Mouse (Mus musculus): ENCODE measurements around the gene Tbc1d2b. TPM values are rescaled to one million over a fixed set of nuclear protein-coding genes. Genes with fewer than 3 reads are reported as not detected.

The Tbc1d2b gene
- polyA plus RNA-seq (2016; fragmentation: Nextera tagmentation; extraction: Ambion mirVana), result 7.8 and 8.0 TPM in 2 replicates

- Histone ChIP-seq H3K27me3 (ENCODE audit: poor library complexity, severe bottlenecking) (peaks cover 13% of the 10 kb centered on the region), H3K4me3 (peak within 1 kb of the TSS; percentile 84), H3K9me3 (no peaks in the 10 kb centered on the region), H3K36me3 (replicated peaks) (no peaks in the 10 kb centered on the region; the same call in 1 of the 2 replicates), H3K27ac (peak within 1 kb of the TSS; percentile 89), H3K4me1 (peaks cover 21% of the 10 kb centered on the region)
- under 1% methylated on average over 74 of the region's 74 CpGs for whole genome bisulfite sequencing
- DNase-seq (ENCODE audit: extremely low spot score, low spot score), result peak; percentile 61
Observed at GRCm38 (mm10) chr9:90270193-90270943, at the start of gene Tbc1d2b. TSS of gene Tbc1d2b (minus strand) at chr9:90270804.

DNA sequence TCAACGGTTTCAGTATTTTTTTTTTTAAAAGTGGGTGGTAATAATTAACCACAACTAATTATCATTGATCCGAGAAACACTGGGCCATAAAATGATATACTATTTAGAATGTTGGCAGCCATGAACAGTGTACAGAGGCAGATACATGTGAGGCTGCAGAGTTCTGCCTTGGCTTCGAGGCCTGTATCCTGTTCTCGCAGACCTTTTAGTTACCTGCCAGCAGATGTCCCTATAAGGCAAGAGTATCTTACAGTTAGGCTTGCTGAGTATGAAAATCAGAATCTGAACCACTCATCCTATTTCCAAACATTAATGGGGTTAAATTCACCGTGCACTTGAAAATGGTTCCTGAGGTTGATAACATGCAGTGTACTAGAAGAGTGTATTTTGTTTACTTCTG is 45.7 kb upstream of the Tbc1d2b start:
- no peak for DNase-seq (ENCODE audit: extremely low spot score, low spot score)
- Histone ChIP-seq H3K4me1 (no peaks in the 10 kb centered on the region), H3K4me3 (no peak overlapping the region), H3K9me3 (no peaks in the 10 kb centered on the region), H3K36me3 (replicated peaks) (no peaks in the 10 kb centered on the region), H3K27ac (no peak overlapping the region), H3K27me3 (ENCODE audit: poor library complexity, severe bottlenecking) (no peaks in the 10 kb centered on the region)
- 78% methylated on average over 5 of the region's 5 CpGs for WGBS

GRCm38 (mm10) chr9:90315662-90316061 is 45.1 kb upstream of the Tbc1d2b start:
- Histone ChIP-seq H3K4me3 (no peak overlapping the region), H3K36me3 (replicated peaks) (no peaks in the 10 kb centered on the region), H3K4me1 (no peaks in the 10 kb centered on the region), H3K27me3 (ENCODE audit: poor library complexity, severe bottlenecking) (no peaks in the 10 kb centered on the region), H3K9me3 (no peaks in the 10 kb centered on the region), H3K27ac (no peak overlapping the region)
- WGBS, result 90% methylated on average over 11 of the region's 11 CpGs
- DNase-seq (ENCODE audit: extremely low spot score, low spot score), result no peak

- H3K27ac ChIP-seq, result no peak overlapping the region
- DNase-seq (ENCODE audit: extremely low spot score, low spot score), result no peak
- H3K36me3 ChIP-seq (replicated peaks), result no peaks in the 10 kb centered on the region
- H3K4me1 ChIP-seq, result no peaks in the 10 kb centered on the region
- H3K27me3 ChIP-seq (ENCODE audit: poor library complexity, severe bottlenecking), result no peaks in the 10 kb centered on the region
- 96% methylated on average over 2 of the region's 2 CpGs for WGBS
- no peaks in the 10 kb centered on the region for H3K9me3 ChIP-seq
- no peak overlapping the region for H3K4me3 ChIP-seq
Observed at GRCm38 (mm10) chr9:90304254-90304653, 33.6 kb upstream of the Tbc1d2b start.

DNA sequence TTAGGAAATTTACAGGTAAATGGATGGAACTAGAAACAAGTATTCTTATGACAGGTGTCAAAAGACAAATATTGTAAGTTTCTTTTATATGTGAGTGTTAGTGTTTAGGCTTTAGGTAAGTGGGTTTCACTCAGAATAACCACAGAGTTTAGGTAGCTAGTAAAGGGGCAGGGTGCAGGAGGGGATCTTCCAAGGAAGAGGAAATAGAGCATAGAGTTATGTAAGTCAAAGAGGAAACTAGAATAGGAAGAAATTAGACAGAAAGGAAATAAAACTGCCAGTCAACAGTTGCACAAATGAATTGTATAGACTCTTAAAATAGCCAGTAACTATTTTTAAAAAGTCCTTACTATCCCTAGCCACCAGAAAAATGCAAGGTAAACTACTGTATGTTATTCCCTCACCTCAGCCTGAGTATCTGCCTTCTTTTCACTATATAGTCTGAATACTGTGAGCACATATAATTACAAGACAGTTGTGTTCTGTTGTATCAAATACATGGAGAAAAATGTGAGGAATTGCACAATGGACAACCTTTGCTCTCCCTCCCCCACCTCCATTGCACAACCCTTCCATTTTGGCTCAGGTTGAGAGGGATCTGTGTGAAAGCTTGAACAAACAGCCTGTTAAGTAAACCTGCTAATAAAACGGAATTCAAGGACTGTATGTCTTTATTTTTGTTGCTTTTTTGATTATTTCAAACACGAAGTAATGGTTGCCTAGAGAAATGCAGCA is 32.7 kb upstream of the Tbc1d2b start:
- Histone ChIP-seq H3K36me3 (replicated peaks) (no peaks in the 10 kb centered on the region), H3K9me3 (no peaks in the 10 kb centered on the region), H3K27me3 (ENCODE audit: poor library complexity, severe bottlenecking) (no peaks in the 10 kb centered on the region), H3K4me1 (no peaks in the 10 kb centered on the region), H3K27ac (no peak overlapping the region), H3K4me3 (no peak overlapping the region)
- WGBS, result 89% methylated on average over 2 of the region's 2 CpGs
- DNase-seq (ENCODE audit: extremely low spot score, low spot score), result no peak

GRCm38 (mm10) chr9:90302670-90303069 is 32.1 kb upstream of the Tbc1d2b start:
- no peak for DNase-seq (ENCODE audit: extremely low spot score, low spot score)
- H3K4me1 ChIP-seq, result no peaks in the 10 kb centered on the region
- no peaks in the 10 kb centered on the region for H3K27me3 ChIP-seq (ENCODE audit: poor library complexity, severe bottlenecking)

DNA sequence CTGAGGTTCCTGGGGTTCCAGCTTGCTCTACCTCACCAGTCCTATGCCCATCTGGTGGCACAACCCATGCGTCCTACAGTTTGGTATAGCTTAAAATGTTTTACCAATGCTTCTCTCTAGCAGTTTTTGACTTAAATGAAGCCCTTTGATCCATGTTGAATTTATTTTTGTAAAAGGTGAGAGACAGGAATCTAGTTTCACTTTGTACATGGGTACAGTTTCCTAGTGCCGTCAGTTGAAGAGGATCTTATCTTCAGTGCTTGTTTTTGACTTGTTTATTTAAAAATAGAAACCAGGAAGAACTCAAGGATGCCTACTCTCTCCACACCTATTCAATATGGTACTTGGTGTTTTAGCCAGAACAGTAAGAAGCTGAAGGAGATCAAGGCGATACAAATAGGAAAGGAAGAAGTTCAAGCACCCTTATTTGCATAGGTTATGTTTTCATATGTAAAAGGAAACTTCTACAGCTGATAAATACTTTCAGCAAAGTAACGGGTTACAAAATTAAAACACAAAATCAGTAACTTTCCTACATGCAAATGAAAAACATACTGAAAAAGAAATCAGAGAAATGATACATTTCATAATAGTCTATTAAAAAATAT is 30.6 kb upstream of the Tbc1d2b start:
- Histone ChIP-seq H3K9me3 (no peaks in the 10 kb centered on the region), H3K27me3 (ENCODE audit: poor library complexity, severe bottlenecking) (no peaks in the 10 kb centered on the region), H3K27ac (no peak overlapping the region), H3K4me3 (no peak overlapping the region), H3K4me1 (no peaks in the 10 kb centered on the region), H3K36me3 (replicated peaks) (no peaks in the 10 kb centered on the region)
- 85% methylated on average over 4 of the region's 4 CpGs for WGBS
- DNase-seq (ENCODE audit: extremely low spot score, low spot score), result no peak

More at GRCm38 (mm10) chr9:90302670-90303069, 32.1 kb upstream of the Tbc1d2b start:
- H3K27ac ChIP-seq, result no peak overlapping the region
- H3K36me3 ChIP-seq (replicated peaks), result no peaks in the 10 kb centered on the region
- WGBS, result 81% methylated on average over 4 of the region's 4 CpGs
- no peak overlapping the region for H3K4me3 ChIP-seq
- H3K9me3 ChIP-seq, result no peaks in the 10 kb centered on the region

DNA sequence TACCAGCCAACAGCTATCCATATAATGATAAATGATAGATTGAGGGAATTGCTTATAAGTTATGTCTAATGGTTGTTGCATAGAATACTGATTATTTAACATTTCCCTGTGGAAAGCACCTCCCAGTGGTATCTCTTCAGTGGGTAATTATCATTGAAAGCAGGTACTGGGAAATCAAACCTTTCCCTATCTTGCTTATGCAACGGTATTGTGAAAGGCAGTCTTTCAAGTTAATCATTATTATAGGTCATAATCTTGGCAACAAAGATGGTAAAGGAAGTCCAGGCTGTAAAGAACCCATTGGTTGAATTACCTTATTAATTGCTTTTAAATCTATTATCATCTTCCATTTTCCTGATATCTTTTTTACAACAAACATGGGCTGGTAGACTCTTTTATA is 27.0 kb upstream of the Tbc1d2b start:
- Histone ChIP-seq H3K9me3 (no peaks in the 10 kb centered on the region), H3K27ac (no peak overlapping the region), H3K4me1 (no peaks in the 10 kb centered on the region), H3K27me3 (ENCODE audit: poor library complexity, severe bottlenecking) (no peaks in the 10 kb centered on the region), H3K4me3 (no peak overlapping the region), H3K36me3 (replicated peaks) (no peaks in the 10 kb centered on the region)
- no peak for DNase-seq (ENCODE audit: extremely low spot score, low spot score)
- 91% methylated on average over 1 of the region's 1 CpGs for WGBS

- H3K4me1 ChIP-seq, result no peaks in the 10 kb centered on the region
- H3K27ac ChIP-seq, result no peak overlapping the region
- no peaks in the 10 kb centered on the region for H3K9me3 ChIP-seq
- WGBS, result 75% methylated on average over 3 of the region's 3 CpGs
- DNase-seq (ENCODE audit: extremely low spot score, low spot score), result no peak
- no peak overlapping the region for H3K4me3 ChIP-seq
- H3K36me3 ChIP-seq (replicated peaks), result no peaks in the 10 kb centered on the region
- no peaks in the 10 kb centered on the region for H3K27me3 ChIP-seq (ENCODE audit: poor library complexity, severe bottlenecking)
Observed at GRCm38 (mm10) chr9:90293641-90294398, 23.2 kb upstream of the Tbc1d2b start.

GRCm38 (mm10) chr9:90278397-90278796 is 7.8 kb upstream of the Tbc1d2b start:
- H3K36me3 ChIP-seq (replicated peaks), result no peaks in the 10 kb centered on the region
- no peaks in the 10 kb centered on the region for H3K9me3 ChIP-seq
- no peaks in the 10 kb centered on the region for H3K27me3 ChIP-seq (ENCODE audit: poor library complexity, severe bottlenecking)
- H3K27ac ChIP-seq, result no peak overlapping the region
- H3K4me1 ChIP-seq, result no peaks in the 10 kb centered on the region
- no peak for DNase-seq (ENCODE audit: extremely low spot score, low spot score)
- WGBS, result 95% methylated on average over 3 of the region's 3 CpGs
- no peak overlapping the region for H3K4me3 ChIP-seq

DNA sequence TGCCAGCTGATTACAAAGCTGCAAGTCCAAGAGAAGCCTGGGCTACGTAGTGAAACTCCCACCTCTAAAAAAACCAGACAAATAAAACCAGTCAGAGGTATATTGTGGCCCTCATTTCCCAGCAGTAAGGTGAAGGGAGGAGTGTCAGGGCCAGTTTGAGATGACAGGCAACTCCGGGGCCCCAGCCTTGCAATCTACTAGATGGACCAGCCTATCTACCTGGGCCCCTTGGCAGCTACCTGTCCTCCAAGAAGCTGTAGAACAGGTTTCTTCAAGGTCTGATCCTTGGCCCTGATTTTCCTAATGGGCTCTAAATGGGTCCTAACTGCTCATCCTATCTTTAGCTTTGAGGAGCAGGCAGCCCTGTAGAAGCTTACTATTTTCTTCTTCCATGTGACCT is 7.3 kb upstream of the Tbc1d2b start:
- H3K36me3 ChIP-seq (replicated peaks), result no peaks in the 10 kb centered on the region

DNA sequence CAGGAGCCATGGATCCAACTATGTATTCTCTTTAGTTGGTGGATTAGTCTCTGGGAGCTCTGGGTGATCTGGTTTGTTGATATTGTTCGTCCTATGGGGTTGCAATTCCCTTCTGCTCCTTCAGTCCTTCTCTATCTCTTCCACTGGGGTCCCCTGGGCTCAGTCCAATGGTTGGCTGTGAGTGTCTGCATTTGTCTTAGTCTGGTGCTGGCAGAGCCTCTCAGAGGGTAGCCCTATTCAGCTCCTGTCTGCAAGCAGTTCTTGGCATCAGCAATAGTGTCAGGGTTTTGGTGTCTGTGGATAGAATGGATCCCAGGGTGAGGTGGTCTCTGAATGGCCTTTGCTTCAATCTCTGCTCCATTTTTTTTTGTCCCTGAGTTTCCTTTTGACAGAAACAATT is 6.2 kb upstream of the Tbc1d2b start:
- H3K4me3 ChIP-seq, result no peak overlapping the region
- 80% methylated on average over 1 of the region's 1 CpGs for WGBS
- H3K27me3 ChIP-seq (ENCODE audit: poor library complexity, severe bottlenecking), result peaks cover 7% of the 10 kb centered on the region
- H3K36me3 ChIP-seq (replicated peaks), result no peaks in the 10 kb centered on the region
- no peak for DNase-seq (ENCODE audit: extremely low spot score, low spot score)
- H3K4me1 ChIP-seq, result no peaks in the 10 kb centered on the region
- no peaks in the 10 kb centered on the region for H3K9me3 ChIP-seq
- H3K27ac ChIP-seq, result no peak overlapping the region

More for the DNA sequence above, 7.3 kb upstream of the Tbc1d2b start:
- 82% methylated on average over 2 of the region's 2 CpGs for WGBS
- no peak for DNase-seq (ENCODE audit: extremely low spot score, low spot score)
- Histone ChIP-seq H3K9me3 (no peaks in the 10 kb centered on the region), H3K27ac (no peak overlapping the region), H3K27me3 (ENCODE audit: poor library complexity, severe bottlenecking) (no peaks in the 10 kb centered on the region), H3K4me3 (no peak overlapping the region), H3K4me1 (no peaks in the 10 kb centered on the region)
